Mouse (Mus musculus): ENCODE measurements around the gene Vmn1r219. TPM values are rescaled to one million over a fixed set of nuclear protein-coding genes. Genes with fewer than 3 reads are reported as not detected.
"Not testable (repeated sequence)": the region's sequence is repeated elsewhere in the genome, so short reads cannot be mapped to it uniquely, and the experiment has no call there.

Gene Vmn1r219
- total RNA-seq (2021): not detected

DNA sequence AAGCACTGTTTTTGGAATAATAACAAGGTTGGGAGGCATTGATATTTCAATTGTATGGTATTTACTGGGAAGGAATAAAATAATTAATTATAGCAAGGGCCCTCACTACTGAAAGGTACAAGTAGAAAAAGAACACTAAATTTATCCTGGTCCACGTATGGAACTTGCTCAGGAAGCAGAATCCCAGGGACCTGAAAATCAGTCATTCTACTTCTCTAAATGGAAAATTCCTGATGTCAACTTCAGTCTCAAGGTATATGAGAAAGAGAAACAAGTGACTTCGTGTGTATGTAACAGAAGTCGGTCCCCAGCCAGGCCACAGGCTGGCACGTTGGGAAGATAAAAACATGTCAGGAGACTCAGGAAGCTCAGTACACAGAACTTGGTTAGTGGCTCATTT lies at the start of gene Vmn1r219:
Vmn1r219 (plus strand) TSS at position 301 of the 400 bp plus-strand sequence.
- DNase-seq: no peak
- intact Hi-C loops (cut with DNase I): no loop called here

DNA sequence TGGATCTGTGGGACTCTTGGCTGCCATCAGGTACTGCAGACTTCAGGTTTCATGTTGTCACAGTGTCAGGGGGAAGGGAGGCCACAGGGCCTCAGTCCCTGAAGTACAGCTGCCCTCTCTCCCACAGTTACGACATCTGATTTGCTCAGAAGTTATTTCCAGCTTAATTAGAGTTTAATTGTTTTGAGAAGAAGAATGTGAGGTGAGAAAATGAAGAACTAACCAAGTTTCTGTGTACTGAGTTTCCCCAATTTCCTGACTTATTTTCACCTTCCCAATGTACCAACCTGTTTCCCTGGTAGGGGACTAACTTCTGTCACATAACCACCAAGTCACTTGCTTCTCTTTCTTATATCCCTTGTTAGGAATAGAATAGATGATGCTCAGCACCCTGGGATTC lies 41.0 kb upstream of the Vmn1r219 start, which contains the start of gene Vmn1r217:
Vmn1r217 (minus strand) TSS at position 101 of the 400 bp plus-strand sequence.
- DNase-seq; intact Hi-C loops (cut with DNase I): not testable (repeated sequence)

DNA sequence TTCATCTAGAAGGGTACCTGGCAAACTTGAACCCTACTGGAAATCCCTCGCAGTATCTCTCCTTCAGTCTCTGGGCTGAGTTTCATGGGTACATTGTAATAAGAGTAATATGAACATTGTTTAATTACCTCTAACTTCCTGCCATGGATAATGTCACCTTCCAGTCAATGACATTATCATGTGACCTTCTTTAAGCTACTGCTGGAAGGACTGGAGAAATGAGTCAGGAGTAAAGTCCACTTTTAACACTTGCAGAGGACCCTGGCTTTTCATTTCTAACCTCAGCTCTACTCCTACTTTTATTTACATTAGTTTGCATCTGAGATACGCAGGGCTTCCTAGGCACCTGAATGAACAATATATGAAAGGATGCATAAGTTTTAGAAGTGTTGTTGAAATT lies 38.5 kb upstream of the Vmn1r219 start:
- DNase-seq: no peak
- intact Hi-C loops (cut with DNase I): no loop called here

DNA sequence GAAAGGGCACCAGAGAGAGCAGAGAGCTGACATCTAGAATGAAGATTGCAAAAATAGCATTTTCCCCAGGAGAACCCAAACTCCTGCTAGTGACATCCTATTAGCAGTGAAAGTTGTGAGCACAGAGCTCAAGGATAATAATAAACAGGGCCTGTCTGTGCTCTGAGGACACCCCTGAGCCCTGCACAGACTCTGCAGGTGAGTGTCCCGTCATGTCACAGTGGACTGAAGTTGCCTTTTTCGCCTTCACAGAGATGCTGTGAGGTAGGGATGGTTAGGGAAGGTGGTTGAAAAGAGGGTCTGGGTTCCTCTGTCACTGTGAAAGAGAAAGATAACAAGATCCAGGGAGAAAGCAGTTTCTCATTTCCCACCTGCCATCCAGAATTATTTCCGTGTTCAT lies 26.0 kb upstream of the Vmn1r219 start, which contains the start of gene Vmn1r218:
Vmn1r218 (plus strand) TSS at position 57 of the 400 bp plus-strand sequence.
- intact Hi-C loops (cut with DNase I): no loop called here
- DNase-seq: no peak

- DNase-seq: no peak
- intact Hi-C loops (cut with DNase I): no loop called here
Measured at GRCm38 (mm10) chr13:23133501-23133900, 25.6 kb upstream of the Vmn1r219 start.

DNA sequence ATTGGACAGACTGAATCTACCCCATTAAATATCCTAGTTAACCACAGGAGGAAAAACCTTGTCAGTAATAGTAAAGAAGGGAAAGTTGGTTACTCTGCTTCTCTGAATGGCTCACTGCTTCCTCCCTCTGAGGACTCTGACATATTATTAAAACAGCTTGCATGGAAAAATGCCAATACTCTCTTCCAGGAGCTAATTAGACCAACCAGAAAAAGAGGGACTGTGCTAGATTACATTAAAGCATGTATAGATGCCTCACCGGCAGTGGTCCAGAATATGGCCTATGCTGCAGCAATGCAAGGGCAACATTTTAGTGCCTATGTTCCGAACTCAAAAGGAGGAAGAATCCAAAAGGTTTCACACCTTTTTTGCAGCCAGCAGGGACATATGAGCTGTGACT lies 20.2 kb upstream of the Vmn1r219 start:
- DNase-seq: no peak
- intact Hi-C loops (cut with DNase I): no loop called here

- no peak for DNase-seq
- intact Hi-C loops (cut with DNase I): no loop called here
Measured at GRCm38 (mm10) chr13:23157848-23158247, 1.3 kb upstream of the Vmn1r219 start.

DNA sequence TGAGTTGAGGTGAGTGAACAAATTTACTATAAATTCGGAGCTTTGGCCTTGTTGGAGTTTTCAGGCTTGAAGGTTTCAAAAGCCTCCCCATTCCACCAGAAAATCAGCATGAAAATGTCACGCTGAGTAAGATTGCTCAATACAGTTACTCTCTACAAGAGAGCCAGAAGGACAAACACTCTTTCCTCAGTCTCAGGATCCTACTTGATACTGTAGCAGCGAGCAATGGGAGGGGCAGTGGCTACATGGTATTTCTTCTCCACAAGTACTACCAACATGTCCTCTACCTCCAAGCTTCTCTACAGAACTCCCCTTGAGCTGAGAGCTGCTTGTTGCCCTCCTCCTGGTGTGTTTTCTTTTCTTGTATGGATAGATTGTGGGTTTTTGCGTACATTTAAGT lies 7.4 kb downstream of the Vmn1r219 start:
- intact Hi-C loops (cut with DNase I); DNase-seq: not testable (repeated sequence)

DNA sequence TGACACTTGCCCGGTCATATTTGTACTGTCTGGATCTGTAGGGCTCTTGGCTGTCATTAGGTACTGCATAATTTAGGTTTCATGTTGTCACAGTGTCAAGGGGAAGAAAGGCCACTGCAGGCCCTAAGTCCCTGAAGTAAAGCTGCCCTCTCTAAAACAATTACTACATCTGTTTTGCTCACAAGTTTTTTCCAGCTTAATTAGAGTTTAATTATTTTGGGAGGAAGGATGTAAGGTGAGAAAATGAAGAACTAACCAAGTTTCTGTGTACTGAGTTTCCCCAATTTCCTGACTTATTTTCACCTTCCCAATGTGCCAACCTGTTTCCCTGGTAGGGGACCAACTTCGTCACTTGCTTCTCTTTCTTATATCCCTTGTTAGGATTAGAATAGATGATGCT lies 28.8 kb downstream of the Vmn1r219 start, which contains the start of gene Vmn1r220:
Vmn1r220 (minus strand) TSS at position 101 of the 400 bp plus-strand sequence.
- intact Hi-C loops (cut with DNase I): no loop called here
- DNase-seq: no peak

DNA sequence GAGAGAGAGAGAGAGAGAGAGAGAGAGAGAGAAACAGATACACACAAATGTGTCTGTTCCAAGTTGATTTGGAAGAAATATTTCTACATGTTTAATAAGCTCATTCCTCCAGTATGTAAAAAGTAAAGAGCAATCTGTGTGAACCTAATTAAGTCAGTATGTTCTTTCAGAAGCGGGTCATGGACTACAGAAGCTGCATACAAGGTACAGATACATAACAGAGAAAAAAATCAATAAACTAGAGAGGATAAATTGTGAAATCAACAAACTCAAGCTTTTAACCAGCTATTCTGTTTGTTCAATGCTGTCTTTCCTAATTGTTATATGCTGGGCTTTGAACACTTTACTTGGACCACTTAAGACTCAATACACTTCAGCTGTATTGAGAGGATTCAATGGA lies 44.8 kb downstream of the Vmn1r219 start:
- DNase-seq; intact Hi-C loops (cut with DNase I): not testable (repeated sequence)

GRCm38 (mm10) chr13:23213827-23214226 lies 54.7 kb downstream of the Vmn1r219 start, which contains the start of gene Vmn1r221:
Gene Vmn1r221, plus strand, starts transcription at chr13:23214127.
- intact Hi-C loops (cut with DNase I); DNase-seq: not testable (repeated sequence)

Other genes with a start within 250 kb of the Vmn1r219 start
- gene Vmn1r213, start 151.7 kb upstream of the Vmn1r219 start, total RNA-seq (2021): not detected
- gene Vmn1r214, start 128.9 kb upstream of the Vmn1r219 start, total RNA-seq (2021): not detected
- gene Vmn1r215, start 91.3 kb upstream of the Vmn1r219 start, total RNA-seq (2021): not detected
- gene Vmn1r217, start 41.1 kb upstream of the Vmn1r219 start, total RNA-seq (2021): not detected
- not detected for gene Vmn1r218, start 26.2 kb upstream of the Vmn1r219 start, total RNA-seq (2021)
- gene Vmn1r220, start 28.7 kb downstream of the Vmn1r219 start, total RNA-seq (2021): not detected
- gene Vmn1r221, start 54.8 kb downstream of the Vmn1r219 start, total RNA-seq (2021): not detected
- gene Vmn1r222, start 76.6 kb downstream of the Vmn1r219 start, total RNA-seq (2021): not detected
- gene Vmn1r223, start 87.8 kb downstream of the Vmn1r219 start, total RNA-seq (2021): not detected
- gene Zfp322a, start 209.9 kb downstream of the Vmn1r219 start, total RNA-seq (2021): 10 to 100 TPM; 13.6 to 16.5 TPM